Mouse (Mus musculus) MEL (cell line): Measurements from ENCODE around the gene Cox17.
A peak's percentile ranks its signal among the peaks of the same experiment; 100 is the strongest.

ENCODE experiments used
- CHD1 ChIP-seq: IDR thresholded peaks from 2 replicates; pipeline ENCODE4 v1.6.1; 2012; ENCODE audit warnings: low read depth, mild to moderate bottlenecking, inconsistent platforms, low read length, improper control_type of control experiment
- CTCF ChIP-seq, 3 experiments: IDR thresholded peaks in 2 of 3; conservative IDR thresholded peaks in 1 of 3; 2 replicates each; pipeline ENCODE4 v1.5.1; 2011 to 2012; ENCODE audit warnings: low read length in 3 of 3, low read depth in 2 of 3, mild to moderate bottlenecking in 2 of 3, improper control_type of control experiment in 1 of 3, inconsistent platforms in 1 of 3, mixed read lengths in 1 of 3, moderate library complexity in 1 of 3; ENCODE audit not compliant: control insufficient read depth in 1 of 3, insufficient read depth in 1 of 3, poor library complexity in 1 of 3, severe bottlenecking in 1 of 3
- ELF1 ChIP-seq: IDR thresholded peaks from 2 replicates; pipeline ENCODE4 v1.6.1; 2014; ENCODE audit warnings: low read depth, mild to moderate bottlenecking, inconsistent platforms, low read length, improper control_type of control experiment, moderate library complexity
- GATA1 ChIP-seq: IDR thresholded peaks from 2 replicates; pipeline ENCODE4 v1.6.1; 2011; ENCODE audit warnings: low read depth, low read length, improper control_type of control experiment
- JUND ChIP-seq: IDR thresholded peaks from 2 replicates; pipeline ENCODE4 v1.6.1; 2011; ENCODE audit warnings: low read depth, mild to moderate bottlenecking, improper control_type of control experiment, low read length
- MAX ChIP-seq: IDR thresholded peaks from 2 replicates; pipeline ENCODE4 v1.6.1; 2011; ENCODE audit warnings: low read length, improper control_type of control experiment
- MEF2A ChIP-seq: IDR thresholded peaks from 2 replicates; pipeline ENCODE4 v1.6.1; 2014; ENCODE audit warnings: low read depth, mild to moderate bottlenecking, inconsistent platforms, low read length, improper control_type of control experiment; ENCODE audit not compliant: poor library complexity, insufficient replicate concordance, severe bottlenecking; ENCODE audit errors: extremely low read depth
- POLR2A ChIP-seq, 2 experiments: IDR thresholded peaks; 2 replicates each; pipeline ENCODE4 v1.6.1; 2011 to 2012; ENCODE audit warnings: low read length in 2 of 2, mild to moderate bottlenecking in 2 of 2, control low read depth in 1 of 2, improper control_type of control experiment in 1 of 2, low read depth in 1 of 2, moderate library complexity in 1 of 2; ENCODE audit not compliant: control insufficient read depth in 1 of 2, insufficient read depth in 1 of 2, poor library complexity in 1 of 2
- POLR2AphosphoS2 ChIP-seq: IDR thresholded peaks from 2 replicates; pipeline ENCODE4 v1.6.1; 2011; ENCODE audit warnings: low read length, improper control_type of control experiment
- SMC3 ChIP-seq: IDR thresholded peaks from 2 replicates; pipeline ENCODE4 v1.6.1; 2011; ENCODE audit warnings: low read depth, low read length, improper control_type of control experiment
- TAL1 ChIP-seq: IDR thresholded peaks from 2 replicates; pipeline ENCODE4 v1.6.1; 2012; ENCODE audit warnings: mild to moderate bottlenecking, inconsistent platforms, low read length, moderate library complexity, mixed read lengths
- USF1 ChIP-seq: IDR thresholded peaks from 2 replicates; pipeline ENCODE4 v1.6.1; 2014; ENCODE audit warnings: low read depth, mild to moderate bottlenecking, inconsistent platforms, low read length, improper control_type of control experiment, moderate library complexity
- ZC3H11A ChIP-seq: IDR thresholded peaks from 2 replicates; pipeline ENCODE4 v1.6.1; 2012; ENCODE audit warnings: low read depth, mild to moderate bottlenecking, inconsistent platforms, low read length, improper control_type of control experiment
- ZNF384 ChIP-seq: IDR thresholded peaks from 2 replicates; pipeline ENCODE4 v1.6.1; 2012; ENCODE audit warnings: low read depth, mild to moderate bottlenecking, inconsistent platforms, low read length, improper control_type of control experiment

DNA sequence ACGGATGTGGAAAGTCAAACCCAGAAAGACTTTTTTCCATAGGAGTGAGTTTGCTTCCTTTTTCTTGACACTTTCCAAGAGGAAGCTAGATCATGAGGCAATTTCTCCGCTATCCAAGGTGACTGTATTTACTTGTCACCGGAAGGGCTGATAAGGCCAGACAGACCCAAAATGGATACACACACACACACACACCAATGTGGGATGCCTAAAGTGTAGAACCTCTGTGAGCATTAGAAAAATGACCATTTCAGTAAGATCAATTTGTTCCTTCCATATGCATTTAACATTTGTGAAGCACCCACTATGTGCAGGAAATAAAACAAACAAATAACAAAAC, 16.4 kb downstream of the Cox17 start:
- no peak for TF ChIP-seq JUND
- no peak for TF ChIP-seq CTCF (IDR thresholded peaks at IDR 0.05 in 2 of 3, conservative IDR thresholded peaks at IDR 0.05 in 1 of 3; ENCODE audit: control insufficient read depth in 1 of 3, insufficient read depth in 1 of 3, low read depth in 2 of 3, low read length in 3 of 3, poor library complexity in 1 of 3, severe bottlenecking in 1 of 3)
- TF ChIP-seq TAL1 = peak; percentile 19; the same call in 1 of the 2 replicates
- TF ChIP-seq ZNF384 = no peak
- no peak for TF ChIP-seq ZC3H11A
- no peak for TF ChIP-seq POLR2AphosphoS2
- TF ChIP-seq MAX = no peak
- no peak for TF ChIP-seq ELF1
- no peak for TF ChIP-seq MEF2A
- TF ChIP-seq USF1 = no peak
- peak; percentile 63 for TF ChIP-seq GATA1
- TF ChIP-seq POLR2A (IDR thresholded peaks at IDR 0.05; ENCODE audit: control insufficient read depth in 1 of 2, insufficient read depth in 1 of 2, low read depth in 1 of 2, low read length in 2 of 2, poor library complexity in 1 of 2) = no peak
- TF ChIP-seq SMC3 = no peak
- no peak for TF ChIP-seq CHD1
